Mouse (Mus musculus) T-helper 1 cell (primary cell): ENCODE measurements around the gene Prepl.

Source experiments
- in situ Hi-C: fragments of 300-600 bp; cut with MboI, MseI; formaldehyde crosslinking; loops from one replicate; pipeline ENCODE4 v1.15.1; 2025; ENCODE audit warnings: high pct_unique_total_duplicates

Prepl gene

GRCm38 (mm10) chr17:85090120-85091099 is at the start of gene Prepl, which contains the start of gene Camkmt:
Gene Prepl (minus strand): TSS chr17:85090241.
Gene Camkmt (plus strand): TSS chr17:85090552.
- in situ Hi-C loops, result loop anchor here (10.0 kb wide), 1 partner anchor 126 kb away; no protein-coding TSS in a partner anchor

GRCm38 (mm10) chr17:85138393-85138792 is 48.4 kb upstream of the Prepl start:
- in situ Hi-C loops, result no loop called here

GRCm38 (mm10) chr17:85116643-85117042 is 26.6 kb upstream of the Prepl start:
- in situ Hi-C loops, result loop anchor here (10.0 kb wide), 1 partner anchor 68 kb away; no protein-coding TSS in a partner anchor

- in situ Hi-C loops, result loop anchor here (10.0 kb wide), 1 partner anchor 71 kb away; no protein-coding TSS in a partner anchor
Observed at GRCm38 (mm10) chr17:85113441-85113840, 23.4 kb upstream of the Prepl start.

GRCm38 (mm10) chr17:85110640-85111039 is 20.6 kb upstream of the Prepl start:
- in situ Hi-C loops, result loop anchor here (10.0 kb wide), 1 partner anchor 74 kb away; no protein-coding TSS in a partner anchor

GRCm38 (mm10) chr17:85103310-85103709 is 13.3 kb upstream of the Prepl start:
- in situ Hi-C loops, result no loop called here

GRCm38 (mm10) chr17:85101751-85102150 is 11.7 kb upstream of the Prepl start:
- in situ Hi-C loops, result no loop called here

GRCm38 (mm10) chr17:85100232-85100631 is 10.2 kb upstream of the Prepl start:
- in situ Hi-C loops, result no loop called here

- in situ Hi-C loops, result loop anchor here (10.0 kb wide), 1 partner anchor 134 kb away; no protein-coding TSS in a partner anchor
Observed at GRCm38 (mm10) chr17:85098677-85099323, 8.8 kb upstream of the Prepl start.

GRCm38 (mm10) chr17:85096396-85096795 is 6.4 kb upstream of the Prepl start:
- in situ Hi-C loops, result loop anchor here (10.0 kb wide), 1 partner anchor 132 kb away; no protein-coding TSS in a partner anchor

GRCm38 (mm10) chr17:85091762-85092161 is 1.7 kb upstream of the Prepl start:
- in situ Hi-C loops, result loop anchor here (10.0 kb wide), 1 partner anchor 127 kb away; no protein-coding TSS in a partner anchor

- in situ Hi-C loops, result loop anchor here (5.0 to 10.0 kb wide), 2 partner anchors 62 to 125 kb away; partner anchors contain the start of gene Slc3a1
Observed at GRCm38 (mm10) chr17:85089621-85090020, 420 bp downstream of the Prepl start.

GRCm38 (mm10) chr17:85089011-85089410 is 1.0 kb downstream of the Prepl start:
- in situ Hi-C loops, result loop anchor here (5.0 kb wide), 1 partner anchor 62 kb away; the partner anchor contains the start of gene Slc3a1

GRCm38 (mm10) chr17:85088401-85088800 is 1.6 kb downstream of the Prepl start:
- in situ Hi-C loops, result loop anchor here (5.0 kb wide), 1 partner anchor 61 kb away; the partner anchor contains the start of gene Slc3a1

GRCm38 (mm10) chr17:85087591-85087990 is 2.5 kb downstream of the Prepl start:
- in situ Hi-C loops, result loop anchor here (5.0 kb wide), 1 partner anchor 60 kb away; the partner anchor contains the start of gene Slc3a1

GRCm38 (mm10) chr17:85086501-85086900 is 3.5 kb downstream of the Prepl start:
- in situ Hi-C loops, result loop anchor here (5.0 kb wide), 1 partner anchor 59 kb away; the partner anchor contains the start of gene Slc3a1

- in situ Hi-C loops, result loop anchor here (5.0 kb wide), 1 partner anchor 58 kb away; the partner anchor contains the start of gene Slc3a1
Observed at GRCm38 (mm10) chr17:85085335-85085734, 4.7 kb downstream of the Prepl start.

- in situ Hi-C loops, result no loop called here
Observed at GRCm38 (mm10) chr17:85080781-85081180, 9.3 kb downstream of the Prepl start.

- in situ Hi-C loops, result no loop called here
Observed at GRCm38 (mm10) chr17:85079276-85079675, 10.8 kb downstream of the Prepl start.

GRCm38 (mm10) chr17:85074083-85074482 is 16.0 kb downstream of the Prepl start:
- in situ Hi-C loops, result no loop called here

GRCm38 (mm10) chr17:85073214-85073613 is 16.8 kb downstream of the Prepl start:
- in situ Hi-C loops, result no loop called here
